Mouse (Mus musculus) adrenal gland, postnatal 25 days (tissue): ENCODE measurements around the gene Rprml. TPM values are rescaled to one million over a fixed set of nuclear protein-coding genes. Genes with fewer than 3 reads are reported as not detected.

Source experiments
- DNase-seq: peaks from one replicate; pipeline ENCODE4 v3.0.0; 2021; ENCODE audit warnings: mixed read lengths
- total RNA-seq: library from RNA; stranded (reverse); gene quantifications from 2 replicates; pipeline ENCODE4 v1.2.3, GENCODE M21; 2021

Gene Rprml
- total RNA-seq, 1 experiment from 2014 or later, result 0.64 TPM

GRCm38 (mm10) chr11:103665695-103666094 is 16.3 kb downstream of the Rprml start:
- no peak for DNase-seq

GRCm38 (mm10) chr11:103666181-103666906 is 17.0 kb downstream of the Rprml start:
- DNase-seq, result peak; percentile 16

- no peak for DNase-seq
Observed at GRCm38 (mm10) chr11:103666907-103667426, 17.6 kb downstream of the Rprml start.

GRCm38 (mm10) chr11:103675556-103675955 is 26.2 kb downstream of the Rprml start:
- DNase-seq, result peak; percentile 17

- peak; percentile 70 for DNase-seq
Observed at GRCm38 (mm10) chr11:103677042-103677441, 27.7 kb downstream of the Rprml start.

GRCm38 (mm10) chr11:103683667-103684334 is 34.4 kb downstream of the Rprml start:
- DNase-seq, result peak; percentile 75

GRCm38 (mm10) chr11:103685261-103685736 is 35.9 kb downstream of the Rprml start:
- peak; percentile 59 for DNase-seq

- no peak for DNase-seq
Observed at GRCm38 (mm10) chr11:103686706-103687105, 37.3 kb downstream of the Rprml start.

- no peak for DNase-seq
Observed at GRCm38 (mm10) chr11:103688271-103688979, 39.1 kb downstream of the Rprml start.

GRCm38 (mm10) chr11:103688980-103689378 is 39.6 kb downstream of the Rprml start:
- no peak for DNase-seq

- peak; percentile 23 for DNase-seq
Observed at GRCm38 (mm10) chr11:103691036-103691435, 41.7 kb downstream of the Rprml start.

- no peak for DNase-seq
Observed at GRCm38 (mm10) chr11:103693241-103693640, 43.9 kb downstream of the Rprml start.

GRCm38 (mm10) chr11:103696851-103697564 is 47.6 kb downstream of the Rprml start:
- DNase-seq, result no peak

- peak; percentile 87 for DNase-seq
Observed at GRCm38 (mm10) chr11:103697565-103698176, 48.3 kb downstream of the Rprml start, which contains the start of gene Gosr2. Gosr2 (minus strand) TSS chr11:103697898.

GRCm38 (mm10) chr11:103698226-103698625 is 48.9 kb downstream of the Rprml start:
- DNase-seq, result no peak

Other genes with a start within 250 kb of the Rprml start
- gene Plekhm1, start 236.9 kb upstream of the Rprml start, total RNA-seq, result 22.9 and 25.0 TPM in 2 replicates
- gene Lrrc37a, start 145.0 kb upstream of the Rprml start, total RNA-seq, result not detected in 2 replicates
- gene Gm884, start 28.4 kb upstream of the Rprml start, total RNA-seq, result not detected in 2 replicates
- gene Lyzl6, start 10.7 kb upstream of the Rprml start, total RNA-seq, result not detected in 2 replicates
- 76.0 and 82.7 TPM in 2 replicates for gene Gosr2, start 48.3 kb downstream of the Rprml start, total RNA-seq
- gene Wnt9b, start 100.3 kb downstream of the Rprml start, total RNA-seq, result 0.12 TPM in 1 of 2 replicates, not detected in the other
- gene Wnt3, start 124.6 kb downstream of the Rprml start, total RNA-seq, result 0.15 TPM in 1 of 2 replicates, not detected in the other